11 mouse cellular contexts compared by ENCODE assay signal in genomic region chr10:75407741-75408140, GRCm38 (mm10). TPM values are rescaled to one million over a fixed set of nuclear protein-coding genes. Genes with fewer than 3 reads are reported as not detected.
"Had no signal": no experiment of that assay in that cellular context is flagged by ENCODE, and none has a peak within 500 bp of the region (broad histone marks: within the 10 kb centered on the region; RNA-seq: fewer than 3 reads in every experiment).

No protein-coding gene starts in this region.

- H3K4me2 ChIP-seq: intestine, embryonic 15.5 days; midbrain, embryonic 11.5 days; midbrain, embryonic 15.5 days; neural tube, embryonic 12.5 days had no signal

- H3K9me3 ChIP-seq: intestine, embryonic 15.5 days; limb, embryonic 13.5 days; midbrain, embryonic 15.5 days; neural tube, embryonic 12.5 days had no signal

- H3K27ac ChIP-seq: intestine, embryonic 15.5 days; layer of hippocampus, adult 2 months; limb, embryonic 13.5 days; midbrain, embryonic 15.5 days; neural tube, embryonic 12.5 days; stomach, postnatal 0 days had no signal

- H3K36me3 ChIP-seq: intestine, embryonic 15.5 days; limb, embryonic 13.5 days; midbrain, embryonic 15.5 days; neural tube, embryonic 12.5 days had no signal

- H3K9ac ChIP-seq: intestine, embryonic 15.5 days; limb, embryonic 13.5 days; midbrain, embryonic 15.5 days; neural tube, embryonic 12.5 days had no signal

- H3K27me3 ChIP-seq: intestine, embryonic 15.5 days; limb, embryonic 13.5 days; midbrain, embryonic 15.5 days; neural tube, embryonic 12.5 days had no signal

- DNase-seq: lung, adult 2 months; lung, postnatal 36 days; thymus, postnatal 4 days had no signal

- H3K4me3 ChIP-seq: intestine, embryonic 15.5 days; layer of hippocampus, adult 2 months; limb, embryonic 13.5 days; midbrain, embryonic 15.5 days; neural tube, embryonic 12.5 days had no signal

- ATAC-seq: intestine, embryonic 15.5 days; lung, postnatal 0 days; midbrain, embryonic 15.5 days had no signal

RNA-seq across cellular contexts. Expression of gene Upb1, which starts 6.8 kb away (rescaled TPM):
- polyA plus RNA-seq: midbrain, embryonic 11.5 days had no signal
